Mouse (Mus musculus): ENCODE data around the gene Trpc4. TPM values are rescaled to one million over a fixed set of nuclear protein-coding genes. Genes with fewer than 3 reads are reported as not detected.
A peak's percentile ranks its signal among the peaks of the same experiment; 100 is the strongest.

Trpc4 gene
- total RNA-seq (2021) = 10 to 100 TPM; 19.7 to 22.5 TPM

GRCm38 (mm10) chr3:54155639-54156315 is at the start of gene Trpc4:
Gene Trpc4, plus strand, starts transcription at chr3:54156035.
- DNase-seq (ENCODE audit: low spot score in 2 of 2) = peak; percentile 56 to 61
- intact Hi-C loops (cut with DNase I) = loop anchor here (1.0 to 10.0 kb wide), 9 partner anchors 57 to 628 kb away; partner anchors contain the start of gene Ufm1

GRCm38 (mm10) chr3:54111489-54111888 is 44.3 kb upstream of the Trpc4 start:
- intact Hi-C loops (cut with DNase I) = no loop called here
- peak in 1 of 2 experiments; percentile 24 for DNase-seq (ENCODE audit: low spot score in 2 of 2)

GRCm38 (mm10) chr3:54135376-54135775 is 20.5 kb upstream of the Trpc4 start:
- no peak for DNase-seq (ENCODE audit: low spot score in 2 of 2)
- intact Hi-C loops (cut with DNase I) = no loop called here

- intact Hi-C loops (cut with DNase I) = no loop called here
- no peak for DNase-seq (ENCODE audit: low spot score in 2 of 2)
These were observed 14.5 kb upstream of the Trpc4 start for GRCm38 (mm10) chr3:54141376-54141775.

GRCm38 (mm10) chr3:54154844-54155638 is 794 bp upstream of the Trpc4 start:
- peak; percentile 30 to 71 for DNase-seq (ENCODE audit: low spot score in 2 of 2)
- intact Hi-C loops (cut with DNase I) = loop anchor here (1.0 to 10.0 kb wide), 6 partner anchors 57 to 628 kb away; no protein-coding TSS in a partner anchor

GRCm38 (mm10) chr3:54156316-54157000 is 623 bp downstream of the Trpc4 start:
- DNase-seq (ENCODE audit: low spot score in 2 of 2) = peak in 1 of 2 experiments; percentile 26

GRCm38 (mm10) chr3:54170701-54171100 is 14.9 kb downstream of the Trpc4 start:
- intact Hi-C loops (cut with DNase I) = no loop called here
- no peak for DNase-seq (ENCODE audit: low spot score in 2 of 2)

More at GRCm38 (mm10) chr3:54156316-54157000, 623 bp downstream of the Trpc4 start:
- intact Hi-C loops (cut with DNase I) = loop anchor here (2.0 to 10.0 kb wide), 8 partner anchors 56 to 629 kb away; partner anchors contain the start of gene Ufm1

- intact Hi-C loops (cut with DNase I) = no loop called here
- no peak for DNase-seq (ENCODE audit: low spot score in 2 of 2)
These were observed 21.5 kb downstream of the Trpc4 start for GRCm38 (mm10) chr3:54177296-54177695.

GRCm38 (mm10) chr3:54190932-54191668 is 35.3 kb downstream of the Trpc4 start:
- intact Hi-C loops (cut with DNase I) = no loop called here
- DNase-seq (ENCODE audit: low spot score in 2 of 2) = no peak

GRCm38 (mm10) chr3:54201231-54201630 is 45.4 kb downstream of the Trpc4 start:
- DNase-seq (ENCODE audit: low spot score in 2 of 2) = no peak
- intact Hi-C loops (cut with DNase I) = no loop called here

GRCm38 (mm10) chr3:54204386-54204785 is 48.6 kb downstream of the Trpc4 start:
- intact Hi-C loops (cut with DNase I) = no loop called here
- peak; percentile 40 to 89 for DNase-seq (ENCODE audit: low spot score in 2 of 2)

GRCm38 (mm10) chr3:54210112-54210511 is 54.3 kb downstream of the Trpc4 start:
- DNase-seq (ENCODE audit: low spot score in 2 of 2) = peak; percentile 40 to 89
- intact Hi-C loops (cut with DNase I) = loop anchor here (2.0 to 5.0 kb wide), 2 partner anchors 33 to 53 kb away; partner anchors contain the start of gene Trpc4

- intact Hi-C loops (cut with DNase I) = loop anchor here (2.0 to 5.0 kb wide), 2 partner anchors 31 to 54 kb away; partner anchors contain the start of gene Trpc4
- DNase-seq (ENCODE audit: low spot score in 2 of 2) = peak in 1 of 2 experiments; percentile 33
These were observed 55.6 kb downstream of the Trpc4 start for GRCm38 (mm10) chr3:54211441-54211840.

GRCm38 (mm10) chr3:54222549-54222948 is 66.7 kb downstream of the Trpc4 start:
- no peak for DNase-seq (ENCODE audit: low spot score in 2 of 2)
- intact Hi-C loops (cut with DNase I) = no loop called here

- no peak for DNase-seq (ENCODE audit: low spot score in 2 of 2)
- intact Hi-C loops (cut with DNase I) = no loop called here
These were observed 72.6 kb downstream of the Trpc4 start for GRCm38 (mm10) chr3:54228463-54228862.

- intact Hi-C loops (cut with DNase I) = no loop called here
- no peak for DNase-seq (ENCODE audit: low spot score in 2 of 2)
These were observed 83.1 kb downstream of the Trpc4 start for GRCm38 (mm10) chr3:54238891-54239290.

GRCm38 (mm10) chr3:54239426-54239825 is 83.6 kb downstream of the Trpc4 start:
- DNase-seq (ENCODE audit: low spot score in 2 of 2) = no peak
- intact Hi-C loops (cut with DNase I) = no loop called here

GRCm38 (mm10) chr3:54243136-54243535 is 87.3 kb downstream of the Trpc4 start:
- intact Hi-C loops (cut with DNase I) = loop anchor here (2.0 kb wide), 1 partner anchor 32 kb away; no protein-coding TSS in a partner anchor
- peak; percentile 54 to 95 for DNase-seq (ENCODE audit: low spot score in 2 of 2)
